Mouse (Mus musculus): ENCODE measurements around the gene Slc46a2. TPM values are rescaled to one million over a fixed set of nuclear protein-coding genes. Genes with fewer than 3 reads are reported as not detected.

The Slc46a2 gene
- not detected in 2 replicates for polyA plus RNA-seq (2016; fragmentation: Nextera tagmentation; extraction: Ambion mirVana)

DNA sequence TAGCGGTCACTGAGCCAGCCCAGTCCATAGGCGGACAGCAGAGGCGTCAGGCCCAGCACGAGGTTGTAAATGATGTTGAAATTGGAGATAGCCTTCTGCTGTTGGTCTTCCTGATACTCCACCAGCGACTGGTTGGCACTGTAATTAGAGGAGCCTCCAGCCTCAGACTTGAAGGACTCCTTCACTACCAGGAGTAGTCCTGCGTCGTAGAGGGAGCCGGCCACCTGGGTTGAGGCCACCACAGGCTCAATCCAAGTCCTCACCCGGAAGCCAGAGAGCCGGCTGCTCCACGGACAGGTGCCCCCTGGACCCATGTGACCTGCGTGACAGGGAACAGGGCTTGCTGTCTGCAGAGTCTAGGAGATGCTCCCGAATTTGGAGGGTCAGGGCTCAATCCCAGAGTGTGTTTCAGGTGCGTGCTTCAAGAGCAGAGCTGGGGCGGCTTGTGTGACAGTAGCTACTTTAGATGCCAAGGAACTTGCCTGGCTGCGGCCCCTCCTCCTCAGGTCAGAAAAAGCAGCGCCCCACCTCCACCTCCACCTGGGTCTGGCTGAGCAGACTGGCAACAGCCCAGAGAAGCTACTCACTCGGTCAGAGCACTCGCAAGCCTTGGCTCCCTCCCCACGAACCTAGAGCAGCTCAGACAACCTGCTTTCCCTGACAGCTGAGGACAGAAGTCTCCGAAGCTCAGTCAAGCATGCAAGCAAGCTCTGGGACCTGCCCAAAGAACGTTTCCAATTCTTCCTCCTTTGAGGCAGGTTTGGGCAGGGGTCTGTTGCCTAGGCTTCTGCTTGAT is at the start of gene Slc46a2:
Gene Slc46a2 (minus strand): TSS at position 449 of the 796 bp plus-strand sequence.
- ATAC-seq (ENCODE audit: insufficient number of reproducible peaks, insufficient read depth, low FRiP score, low TSS enrichment, low read depth) = peak; percentile 57
- H3K9me3 ChIP-seq = no peaks in the 10 kb centered on the region
- no peak within 1 kb of the TSS for H3K4me3 ChIP-seq (replicated peaks)
- H3K4me2 ChIP-seq = peak within 1 kb of the TSS; percentile 17; the same call in 1 of the 2 replicates
- H3K9ac ChIP-seq (replicated peaks) = no peak within 1 kb of the TSS
- no peak within 1 kb of the TSS for H3K27ac ChIP-seq
- WGBS = 13% methylated on average over 22 of the region's 22 CpGs
- no peaks in the 10 kb centered on the region for H3K36me3 ChIP-seq
- 0 out of 2 replicates have a peak, but pooled peaks cover 5% of the 10 kb centered on the region for H3K4me1 ChIP-seq (replicated peaks)
- H3K27me3 ChIP-seq = peaks cover 31% of the 10 kb centered on the region

- Histone ChIP-seq H3K9ac (replicated peaks) (no peak within 1 kb of the TSS), H3K4me3 (replicated peaks) (no peak within 1 kb of the TSS), H3K4me1 (replicated peaks) (no peaks in the 10 kb centered on the region), H3K9me3 (no peaks in the 10 kb centered on the region), H3K36me3 (no peaks in the 10 kb centered on the region), H3K27ac (no peak within 1 kb of the TSS), H3K27me3 (no peaks in the 10 kb centered on the region), H3K4me2 (no peak within 1 kb of the TSS)
- ATAC-seq (ENCODE audit: insufficient number of reproducible peaks, insufficient read depth, low FRiP score, low TSS enrichment, low read depth) = no peak
- 48% methylated on average over 3 of the region's 3 CpGs for WGBS
These were observed 48.8 kb upstream of the Slc46a2 start, which contains the start of gene Mup6 for GRCm38 (mm10) chr4:59963405-59964344. Gene Mup6 (plus strand): TSS chr4:59964294.

DNA sequence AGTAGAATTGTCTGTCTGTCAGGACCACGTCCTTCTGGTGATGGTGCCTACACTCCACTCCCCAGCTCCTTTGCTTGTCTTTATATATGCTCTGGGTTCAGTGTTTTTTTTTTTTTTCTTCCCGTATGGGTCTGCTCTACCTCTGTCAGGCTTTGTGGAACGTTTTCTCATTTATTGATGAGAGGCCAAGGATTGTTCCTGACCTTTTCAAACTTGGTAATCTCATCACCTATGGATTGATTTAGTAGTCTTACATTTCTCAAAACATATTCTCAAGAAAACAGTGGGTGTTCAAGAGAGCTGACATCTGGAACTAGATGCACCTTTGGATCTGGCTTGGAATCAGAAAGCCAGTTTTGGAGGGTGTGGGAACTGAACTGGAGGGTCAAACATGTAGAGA is 45.8 kb upstream of the Slc46a2 start, which contains the start of gene Mup4:
Gene Mup4 (minus strand): TSS at position 101 of the 400 bp plus-strand sequence.
- no peaks in the 10 kb centered on the region for H3K4me1 ChIP-seq (replicated peaks)
- H3K4me3 ChIP-seq (replicated peaks) = no peak within 1 kb of the TSS
- H3K36me3 ChIP-seq = no peaks in the 10 kb centered on the region
- H3K9ac ChIP-seq (replicated peaks) = no peak within 1 kb of the TSS
- no peak within 1 kb of the TSS for H3K4me2 ChIP-seq
- no peaks in the 10 kb centered on the region for H3K27me3 ChIP-seq
- H3K9me3 ChIP-seq = no peaks in the 10 kb centered on the region
- WGBS = 88% methylated on average over 3 of the region's 3 CpGs
- no peak for ATAC-seq (ENCODE audit: insufficient number of reproducible peaks, insufficient read depth, low FRiP score, low TSS enrichment, low read depth)
- no peak within 1 kb of the TSS for H3K27ac ChIP-seq

DNA sequence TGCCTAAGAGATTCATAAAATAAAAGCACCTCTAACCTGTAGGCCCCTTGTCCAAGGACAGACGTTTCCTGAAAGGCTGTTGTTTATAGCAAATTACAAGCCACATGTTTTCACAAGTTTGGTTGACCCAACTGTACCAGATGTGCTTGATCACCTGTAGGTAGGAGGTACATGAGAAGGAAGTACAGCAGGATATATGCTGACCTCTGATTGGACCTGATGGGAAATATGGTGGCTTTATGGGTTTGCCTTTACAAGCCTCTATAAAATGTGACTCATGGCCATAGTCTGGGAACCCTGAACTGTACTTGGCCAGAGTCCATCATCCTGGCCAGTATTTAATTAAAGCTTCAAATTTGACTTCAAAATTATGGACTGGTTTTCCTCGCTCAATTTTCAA is 22.7 kb upstream of the Slc46a2 start:
- Histone ChIP-seq H3K4me2 (no peak overlapping the region), H3K9ac (replicated peaks) (no peak overlapping the region), H3K4me1 (replicated peaks) (peaks cover 6% of the 10 kb centered on the region; the same call in 1 of the 2 replicates), H3K36me3 (no peaks in the 10 kb centered on the region), H3K9me3 (no peaks in the 10 kb centered on the region), H3K4me3 (replicated peaks) (no peak overlapping the region), H3K27ac (no peak overlapping the region), H3K27me3 (no peaks in the 10 kb centered on the region; the same call in 1 of the 2 replicates)
- ATAC-seq (ENCODE audit: insufficient number of reproducible peaks, insufficient read depth, low FRiP score, low TSS enrichment, low read depth) = peak; percentile 81
- 41% methylated on average over 2 of the region's 2 CpGs for WGBS

GRCm38 (mm10) chr4:59932505-59933281 is 17.8 kb upstream of the Slc46a2 start:
- WGBS = 53% methylated on average over 6 of the region's 6 CpGs
- Histone ChIP-seq H3K4me1 (replicated peaks) (peaks cover 6% of the 10 kb centered on the region; the same call in 1 of the 2 replicates), H3K36me3 (no peaks in the 10 kb centered on the region), H3K27me3 (no peaks in the 10 kb centered on the region), H3K4me2 (no peak overlapping the region), H3K9ac (replicated peaks) (no peak overlapping the region), H3K27ac (no peak overlapping the region), H3K4me3 (replicated peaks) (no peak overlapping the region), H3K9me3 (no peaks in the 10 kb centered on the region)
- peak; percentile 67 for ATAC-seq (ENCODE audit: insufficient number of reproducible peaks, insufficient read depth, low FRiP score, low TSS enrichment, low read depth)

- ATAC-seq (ENCODE audit: insufficient number of reproducible peaks, insufficient read depth, low FRiP score, low TSS enrichment, low read depth) = no peak
- Histone ChIP-seq H3K4me3 (replicated peaks) (no peak overlapping the region), H3K27me3 (no peaks in the 10 kb centered on the region), H3K9me3 (no peaks in the 10 kb centered on the region), H3K9ac (replicated peaks) (no peak overlapping the region), H3K4me1 (replicated peaks) (no peaks in the 10 kb centered on the region), H3K27ac (no peak overlapping the region), H3K36me3 (no peaks in the 10 kb centered on the region), H3K4me2 (no peak overlapping the region)
- 27% methylated on average over 6 of the region's 6 CpGs for WGBS
These were observed 13.5 kb upstream of the Slc46a2 start for GRCm38 (mm10) chr4:59928347-59928746.

DNA sequence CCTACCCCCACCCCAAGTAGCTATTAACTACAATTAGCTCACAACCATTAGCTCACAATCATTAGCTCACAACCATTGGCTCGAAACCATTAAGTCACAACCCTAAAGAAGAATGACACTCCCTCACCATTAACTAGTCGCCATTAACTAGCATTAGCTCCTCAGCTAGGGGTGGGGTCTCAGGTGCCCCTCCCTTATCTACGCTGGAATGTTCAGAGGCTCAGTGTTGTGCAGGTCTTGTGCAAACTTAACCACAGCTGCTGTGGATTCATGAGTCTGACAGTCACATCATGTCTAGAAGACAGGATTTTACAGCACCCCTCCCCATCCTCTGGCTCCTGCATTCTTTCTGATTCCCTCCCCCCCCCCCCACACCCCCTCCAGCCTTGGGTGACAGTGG is 12.8 kb upstream of the Slc46a2 start:
- no peak overlapping the region for H3K27ac ChIP-seq
- H3K4me2 ChIP-seq = no peak overlapping the region
- no peak for ATAC-seq (ENCODE audit: insufficient number of reproducible peaks, insufficient read depth, low FRiP score, low TSS enrichment, low read depth)
- 79% methylated on average over 3 of the region's 3 CpGs for WGBS
- H3K36me3 ChIP-seq = no peaks in the 10 kb centered on the region
- H3K27me3 ChIP-seq = no peaks in the 10 kb centered on the region
- no peak overlapping the region for H3K4me3 ChIP-seq (replicated peaks)
- H3K9me3 ChIP-seq = no peaks in the 10 kb centered on the region
- H3K4me1 ChIP-seq (replicated peaks) = no peaks in the 10 kb centered on the region
- H3K9ac ChIP-seq (replicated peaks) = no peak overlapping the region

DNA sequence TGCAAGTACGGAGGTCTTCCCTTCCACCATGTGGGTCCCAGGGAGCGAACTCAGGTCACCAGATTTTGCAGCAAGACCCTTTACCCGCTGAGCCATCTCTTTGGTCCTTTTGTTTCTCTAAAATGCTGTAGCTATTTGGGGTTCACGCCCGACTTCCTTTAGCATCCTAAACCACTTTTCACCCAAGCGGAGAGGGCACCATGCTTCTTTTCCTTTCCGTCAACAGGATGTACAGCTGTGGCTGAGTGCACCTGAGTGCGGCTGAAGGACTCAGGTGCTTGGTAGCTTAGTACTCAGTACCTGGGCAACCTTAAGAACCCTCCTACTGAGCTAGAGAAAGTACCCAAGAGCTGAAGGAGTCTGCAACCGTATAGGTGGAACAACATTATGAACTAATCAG is 10.2 kb upstream of the Slc46a2 start:
- Histone ChIP-seq H3K9ac (replicated peaks) (no peak overlapping the region), H3K36me3 (no peaks in the 10 kb centered on the region), H3K9me3 (no peaks in the 10 kb centered on the region), H3K4me2 (no peak overlapping the region), H3K4me1 (replicated peaks) (no peaks in the 10 kb centered on the region), H3K4me3 (replicated peaks) (no peak overlapping the region), H3K27ac (no peak overlapping the region), H3K27me3 (0 out of 2 replicates have a peak, but pooled peaks cover 3% of the 10 kb centered on the region)
- ATAC-seq (ENCODE audit: insufficient number of reproducible peaks, insufficient read depth, low FRiP score, low TSS enrichment, low read depth) = no peak
- 88% methylated on average over 9 of the region's 9 CpGs for WGBS

DNA sequence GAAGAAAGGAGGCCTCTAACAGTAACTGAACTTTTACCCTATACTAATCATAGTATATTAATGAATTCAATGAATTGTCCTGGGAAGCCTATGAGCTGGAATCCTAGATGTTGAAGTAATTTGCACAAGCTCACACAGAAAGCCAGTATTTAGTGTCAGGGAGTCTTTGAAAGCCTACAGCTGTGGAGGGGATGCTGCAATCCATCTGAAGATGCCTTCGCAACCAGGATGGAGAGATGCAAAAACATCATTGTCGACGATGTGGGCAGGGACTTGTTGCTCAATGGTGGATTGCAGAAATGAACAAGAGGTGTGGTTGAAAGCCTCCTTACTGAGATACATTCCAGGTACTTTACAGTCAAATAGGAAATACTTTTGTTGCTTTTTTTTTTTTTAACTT is 3.1 kb upstream of the Slc46a2 start:
- Histone ChIP-seq H3K9ac (replicated peaks) (no peak overlapping the region), H3K36me3 (no peaks in the 10 kb centered on the region), H3K4me2 (no peak overlapping the region), H3K4me3 (replicated peaks) (no peak overlapping the region), H3K27ac (no peak overlapping the region), H3K4me1 (replicated peaks) (0 out of 2 replicates have a peak, but pooled peaks cover 5% of the 10 kb centered on the region), H3K9me3 (no peaks in the 10 kb centered on the region), H3K27me3 (peaks cover 34% of the 10 kb centered on the region)
- 89% methylated on average over 3 of the region's 3 CpGs for WGBS
- no peak for ATAC-seq (ENCODE audit: insufficient number of reproducible peaks, insufficient read depth, low FRiP score, low TSS enrichment, low read depth)

DNA sequence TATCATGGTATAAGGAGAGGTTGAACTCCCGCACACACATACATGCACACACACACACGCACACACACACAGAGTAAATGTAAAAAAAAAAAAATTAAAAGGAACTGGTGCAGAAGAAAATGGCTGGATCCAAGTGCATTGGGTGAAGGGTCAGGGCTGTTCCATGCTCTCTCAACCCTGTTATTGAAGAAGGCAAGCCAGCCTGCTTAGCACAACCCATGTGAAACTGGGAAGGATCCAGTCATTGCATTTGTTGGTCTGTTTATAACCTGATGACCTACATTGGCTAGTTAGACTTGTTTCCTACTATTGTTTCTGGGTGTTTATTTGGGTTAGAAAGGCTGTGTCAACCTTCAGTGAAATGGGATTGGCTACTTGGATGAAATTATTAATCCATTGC is 6.1 kb downstream of the Slc46a2 start:
- Histone ChIP-seq H3K36me3 (no peaks in the 10 kb centered on the region), H3K9ac (replicated peaks) (no peak overlapping the region), H3K27ac (no peak overlapping the region), H3K27me3 (peaks cover 6% of the 10 kb centered on the region), H3K9me3 (no peaks in the 10 kb centered on the region), H3K4me1 (replicated peaks) (0 out of 2 replicates have a peak, but pooled peaks cover 3% of the 10 kb centered on the region), H3K4me2 (no peak overlapping the region), H3K4me3 (replicated peaks) (no peak overlapping the region)
- ATAC-seq (ENCODE audit: insufficient number of reproducible peaks, insufficient read depth, low FRiP score, low TSS enrichment, low read depth) = no peak
- 98% methylated on average over 2 of the region's 2 CpGs for WGBS

Measured in limb, embryonic 12.5 days (tissue).